Mouse (Mus musculus) midbrain, embryonic 10.5 days (tissue): ENCODE measurements at regions not wholly inside any gene's neighbourhood (a gene's known extent, or its start where the extent isn't known, plus 50 kb on each side); places are given as distances from the start of the nearest gene placed in this dataset.

Source experiments
- DNase-seq: peaks from one replicate; pipeline ENCODE4 v3.0.0-alpha.2; 2017; ENCODE audit warnings: low spot score
- H3K27ac ChIP-seq: fragments of 300-500 bp; sonication (generic); replicated peaks from 2 replicates; pipeline ENCODE4 v1.5.1; 2016; ENCODE audit warnings: mild to moderate bottlenecking
- H3K27me3 ChIP-seq: fragments of 300-500 bp; sonication (generic); 2 replicates; pipeline ENCODE4 v1.6.1; 2016; ENCODE audit warnings: low read depth, mild to moderate bottlenecking; ENCODE audit not compliant: poor library complexity, severe bottlenecking
- H3K36me3 ChIP-seq: fragments of 300-500 bp; sonication (generic); 2 replicates; pipeline ENCODE4 v1.6.1; 2016; ENCODE audit warnings: mild to moderate bottlenecking, moderate library complexity
- H3K4me1 ChIP-seq: fragments of 300-500 bp; sonication (generic); 2 replicates; pipeline ENCODE4 v1.6.1; 2016
- H3K4me3 ChIP-seq: fragments of 300-500 bp; sonication (generic); 2 replicates; pipeline ENCODE4 v1.5.1; 2016; ENCODE audit warnings: mild to moderate bottlenecking, moderate library complexity
- H3K9me3 ChIP-seq: fragments of 300-500 bp; sonication (generic); replicated peaks from 2 replicates; pipeline ENCODE4 v1.6.1; 2016; ENCODE audit warnings: mild to moderate bottlenecking
- WGBS: fragments of 180-500 bp; shearing (Covaris S2); methylation state at CpG from one replicate; pipeline ENCODE4 v1.1.7; 2016; 5-methylcytosine and 5-hydroxymethylcytosine counted together

DNA sequence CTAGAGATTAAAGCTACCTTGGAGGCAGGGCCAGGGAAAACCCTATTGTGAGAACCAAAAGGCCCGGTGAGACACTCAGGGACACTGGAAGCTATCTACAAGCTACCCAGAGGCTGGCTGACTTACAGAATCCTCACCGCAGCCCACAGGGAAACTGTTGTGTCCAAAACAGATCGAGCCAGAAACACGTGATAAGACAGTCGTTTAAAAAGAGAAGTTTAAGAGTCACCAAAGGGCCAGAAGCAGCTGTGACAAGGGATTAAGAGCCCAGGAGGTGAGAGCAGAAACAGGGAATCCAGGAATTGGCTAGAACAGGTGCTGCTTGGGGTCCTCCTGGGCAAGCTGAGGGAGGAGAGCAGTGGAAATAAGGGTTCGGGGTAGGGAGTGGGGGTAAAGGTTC, 73.2 kb upstream of the Eif4g2 start:
- H3K27ac ChIP-seq, result no peak overlapping the region
- WGBS, result 54% methylated on average over 6 of the region's 6 CpGs

DNA sequence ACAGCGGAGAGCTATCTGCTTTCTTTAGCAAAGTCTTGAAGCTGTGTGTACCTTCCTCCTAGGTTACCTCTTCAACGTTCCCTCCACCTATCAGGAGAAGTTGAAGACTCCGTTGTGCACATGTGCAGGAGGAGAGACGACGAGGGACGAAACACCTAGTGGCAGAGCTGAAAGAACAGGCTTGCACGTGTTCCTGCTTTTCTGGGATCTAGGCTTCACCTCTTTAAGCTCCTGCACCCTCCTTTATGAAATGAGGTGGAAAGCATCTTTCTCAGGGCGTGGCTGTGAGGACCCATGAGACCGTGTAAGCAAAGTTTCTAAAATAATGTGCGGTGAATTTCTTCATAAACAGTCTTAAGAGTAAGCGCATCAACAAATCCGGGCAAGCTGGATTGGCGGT, 71.4 kb upstream of the Eif4g2 start:
- H3K36me3 ChIP-seq, result no peaks in the 10 kb centered on the region
- no peak overlapping the region for H3K4me3 ChIP-seq
- H3K27ac ChIP-seq, result no peak overlapping the region
- no peaks in the 10 kb centered on the region for H3K27me3 ChIP-seq
- H3K4me1 ChIP-seq, result peaks cover 18% of the 10 kb centered on the region
- DNase-seq, result no peak
- WGBS, result 90% methylated on average over 13 of the region's 13 CpGs
- no peaks in the 10 kb centered on the region for H3K9me3 ChIP-seq

More for the DNA sequence above, 73.2 kb upstream of the Eif4g2 start:
- DNase-seq, result no peak
- no peak overlapping the region for H3K4me3 ChIP-seq
- H3K36me3 ChIP-seq, result no peaks in the 10 kb centered on the region
- H3K9me3 ChIP-seq, result no peaks in the 10 kb centered on the region
- peaks cover 18% of the 10 kb centered on the region for H3K4me1 ChIP-seq
- no peaks in the 10 kb centered on the region for H3K27me3 ChIP-seq

DNA sequence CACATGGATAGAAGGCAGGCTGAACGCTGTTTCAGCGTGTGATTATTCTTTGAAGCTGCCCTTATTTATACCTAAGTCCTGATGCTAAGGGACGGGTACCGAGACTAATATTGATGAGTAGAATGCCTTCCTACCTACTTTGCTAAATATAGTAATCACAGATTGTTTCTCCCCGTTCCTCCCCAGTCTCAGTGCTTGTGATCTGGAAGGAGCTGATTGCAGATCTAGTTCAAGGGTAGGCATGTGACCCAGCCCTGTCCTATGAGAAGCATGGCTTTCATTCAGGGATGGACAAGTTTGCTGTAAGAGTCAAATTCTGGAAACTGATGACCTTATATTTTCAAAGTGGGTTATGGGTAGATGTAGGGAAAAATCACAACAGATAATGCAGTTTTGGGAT, 67.7 kb upstream of the Eif4g2 start:
- Histone ChIP-seq H3K4me1 (no peaks in the 10 kb centered on the region), H3K9me3 (no peaks in the 10 kb centered on the region), H3K27me3 (no peaks in the 10 kb centered on the region), H3K27ac (no peak overlapping the region), H3K36me3 (no peaks in the 10 kb centered on the region), H3K4me3 (no peak overlapping the region)
- WGBS, result 93% methylated on average over 5 of the region's 5 CpGs
- no peak for DNase-seq

DNA sequence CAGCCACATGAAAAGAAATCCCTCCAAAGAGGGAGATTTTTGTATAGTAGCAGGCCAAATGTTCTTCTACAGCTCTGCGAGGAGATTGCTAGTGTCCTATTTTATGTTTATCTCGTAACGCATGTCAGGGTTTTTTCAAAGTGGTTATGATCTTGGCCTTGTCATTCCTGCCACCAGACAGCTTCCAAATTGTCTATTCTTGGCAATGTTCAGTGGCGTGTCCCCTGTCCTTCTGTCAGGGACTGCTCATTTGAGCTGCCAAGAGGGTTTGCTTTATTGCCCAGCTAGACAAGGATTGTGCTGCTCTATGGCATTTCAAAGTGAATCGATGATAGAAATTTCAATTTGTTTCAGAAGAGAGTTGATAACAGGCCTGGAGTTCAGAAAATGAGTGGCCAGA, 67.3 kb upstream of the Eif4g2 start:
- H3K4me3 ChIP-seq, result no peak overlapping the region
- H3K9me3 ChIP-seq, result no peaks in the 10 kb centered on the region
- H3K36me3 ChIP-seq, result no peaks in the 10 kb centered on the region
- H3K27me3 ChIP-seq, result no peaks in the 10 kb centered on the region
- H3K27ac ChIP-seq, result no peak overlapping the region
- DNase-seq, result no peak
- 90% methylated on average over 5 of the region's 5 CpGs for WGBS
- H3K4me1 ChIP-seq, result no peaks in the 10 kb centered on the region

DNA sequence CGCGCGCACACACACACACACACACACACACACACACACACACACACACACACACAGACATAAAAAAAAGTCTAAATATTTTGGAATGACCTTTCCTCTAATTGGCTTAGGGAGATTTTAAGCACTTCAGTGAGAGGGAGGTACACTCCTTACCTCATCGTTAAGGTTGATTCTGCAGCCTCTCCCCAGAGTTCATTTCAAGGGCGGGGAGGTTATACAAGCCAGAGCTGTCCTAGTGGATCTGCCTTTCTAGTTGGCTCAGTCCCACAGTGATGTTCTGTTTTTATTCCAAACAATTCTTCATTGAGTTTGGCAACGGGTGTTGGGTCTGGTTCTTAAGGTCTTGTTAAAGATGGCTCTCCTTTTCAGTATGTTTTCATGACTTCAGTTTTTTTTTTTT, 64.8 kb upstream of the Eif4g2 start:
- Histone ChIP-seq H3K36me3 (no peaks in the 10 kb centered on the region), H3K4me1 (no peaks in the 10 kb centered on the region), H3K27ac (no peak overlapping the region), H3K27me3 (no peaks in the 10 kb centered on the region), H3K9me3 (no peaks in the 10 kb centered on the region), H3K4me3 (no peak overlapping the region)
- DNase-seq, result no peak
- WGBS, result 91% methylated on average over 6 of the region's 6 CpGs

DNA sequence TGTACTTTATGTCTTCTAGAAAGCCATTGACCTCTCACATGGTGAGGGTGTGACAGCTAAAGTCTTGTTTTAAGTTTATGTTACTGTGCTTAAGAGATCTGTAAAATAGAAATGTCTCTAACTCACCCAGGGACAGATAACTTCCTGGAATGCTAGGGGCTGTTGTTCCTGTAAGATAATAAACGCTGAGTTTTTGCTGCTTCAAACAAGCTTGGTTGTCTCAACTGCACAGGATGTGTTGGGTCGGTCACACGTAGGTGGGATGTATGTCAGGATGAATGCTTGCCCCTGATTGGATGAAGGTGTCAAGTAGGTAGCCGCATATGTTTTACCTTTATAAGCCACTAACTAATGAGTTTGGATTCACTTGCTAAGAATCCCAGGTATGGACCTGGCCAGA, 63.8 kb upstream of the Eif4g2 start:
- Histone ChIP-seq H3K27me3 (no peaks in the 10 kb centered on the region), H3K4me1 (no peaks in the 10 kb centered on the region), H3K4me3 (no peak overlapping the region), H3K9me3 (no peaks in the 10 kb centered on the region), H3K27ac (no peak overlapping the region), H3K36me3 (no peaks in the 10 kb centered on the region)
- 88% methylated on average over 4 of the region's 4 CpGs for WGBS
- no peak for DNase-seq

DNA sequence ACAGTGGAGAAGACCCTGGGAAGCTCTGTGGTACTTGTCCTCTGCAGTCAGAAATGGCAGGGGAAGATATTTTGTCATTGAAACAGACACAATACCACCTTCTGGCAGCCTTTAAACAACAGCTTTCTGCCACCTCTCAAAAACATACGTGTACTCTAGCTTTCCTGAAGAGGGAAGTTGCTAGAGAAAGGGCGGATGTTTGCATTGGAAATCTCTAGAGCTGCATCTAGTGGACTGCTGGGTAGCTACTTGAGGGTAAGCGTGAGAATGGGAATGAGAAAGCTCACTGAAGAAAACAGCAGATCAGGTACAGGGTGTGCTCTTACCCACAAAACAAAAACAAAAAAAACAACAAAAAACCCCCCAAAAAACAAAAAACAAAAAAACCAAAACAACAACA, 61.4 kb upstream of the Eif4g2 start:
- no peaks in the 10 kb centered on the region for H3K36me3 ChIP-seq
- H3K9me3 ChIP-seq, result no peaks in the 10 kb centered on the region
- no peak for DNase-seq
- 76% methylated on average over 3 of the region's 3 CpGs for WGBS
- no peak overlapping the region for H3K27ac ChIP-seq
- no peak overlapping the region for H3K4me3 ChIP-seq
- H3K4me1 ChIP-seq, result no peaks in the 10 kb centered on the region
- H3K27me3 ChIP-seq, result no peaks in the 10 kb centered on the region

DNA sequence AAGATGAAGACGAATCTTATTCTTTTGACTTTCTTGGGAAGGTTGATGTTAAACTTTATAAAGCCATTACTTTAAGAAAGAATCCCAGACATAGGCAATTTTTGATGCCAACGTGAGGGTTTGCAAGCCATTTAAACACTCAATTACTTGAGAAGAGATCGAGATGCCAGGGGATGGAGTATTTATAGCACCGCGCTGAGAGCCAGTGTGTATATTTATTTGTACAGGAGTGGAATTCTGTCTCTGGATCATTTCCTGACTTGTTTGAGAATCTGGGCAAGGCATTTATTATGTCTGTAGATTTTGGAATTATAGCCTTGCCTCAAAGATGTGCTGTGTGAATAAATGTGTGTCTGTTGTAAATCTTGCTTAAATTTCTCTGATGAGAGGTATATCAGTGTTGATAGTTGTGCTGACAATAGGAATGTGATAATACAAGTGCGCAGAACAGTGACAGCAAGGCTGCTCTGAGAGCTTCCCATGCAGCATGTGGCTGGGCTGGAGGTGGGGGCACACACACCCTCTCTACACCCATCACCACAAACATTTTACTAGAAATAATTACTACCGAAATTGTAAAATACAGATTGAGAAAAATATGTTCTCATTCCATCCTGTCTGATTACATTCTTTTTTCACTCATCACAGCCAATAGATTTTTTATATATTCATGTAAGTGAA, 58.6 kb upstream of the Eif4g2 start:
- no peaks in the 10 kb centered on the region for H3K9me3 ChIP-seq
- WGBS, result 85% methylated on average over 7 of the region's 7 CpGs
- no peaks in the 10 kb centered on the region for H3K27me3 ChIP-seq
- H3K27ac ChIP-seq, result no peak overlapping the region
- DNase-seq, result no peak
- H3K4me1 ChIP-seq, result no peaks in the 10 kb centered on the region
- no peaks in the 10 kb centered on the region for H3K36me3 ChIP-seq
- no peak overlapping the region for H3K4me3 ChIP-seq

DNA sequence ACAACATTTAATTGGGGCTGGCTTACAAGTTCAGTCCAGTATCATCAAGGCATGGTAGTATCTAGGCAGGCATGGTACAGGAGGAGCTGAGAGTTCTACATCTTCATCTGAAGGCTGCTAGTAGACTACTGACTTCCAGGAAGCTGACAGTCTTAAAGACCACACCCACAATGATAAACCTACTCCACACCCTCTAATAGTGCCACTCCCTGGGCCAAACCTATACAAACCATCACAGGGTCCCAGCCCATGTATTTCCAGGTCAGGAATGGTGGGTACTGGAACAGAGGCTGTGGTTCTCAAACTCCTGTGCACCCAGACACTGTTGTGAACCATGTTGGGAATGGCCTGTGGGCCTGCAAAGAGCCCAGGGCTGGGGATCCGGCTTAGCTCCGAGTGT, 55.2 kb upstream of the Eif4g2 start:
- WGBS, result 94% methylated on average over 2 of the region's 2 CpGs
- H3K9me3 ChIP-seq, result no peaks in the 10 kb centered on the region

DNA sequence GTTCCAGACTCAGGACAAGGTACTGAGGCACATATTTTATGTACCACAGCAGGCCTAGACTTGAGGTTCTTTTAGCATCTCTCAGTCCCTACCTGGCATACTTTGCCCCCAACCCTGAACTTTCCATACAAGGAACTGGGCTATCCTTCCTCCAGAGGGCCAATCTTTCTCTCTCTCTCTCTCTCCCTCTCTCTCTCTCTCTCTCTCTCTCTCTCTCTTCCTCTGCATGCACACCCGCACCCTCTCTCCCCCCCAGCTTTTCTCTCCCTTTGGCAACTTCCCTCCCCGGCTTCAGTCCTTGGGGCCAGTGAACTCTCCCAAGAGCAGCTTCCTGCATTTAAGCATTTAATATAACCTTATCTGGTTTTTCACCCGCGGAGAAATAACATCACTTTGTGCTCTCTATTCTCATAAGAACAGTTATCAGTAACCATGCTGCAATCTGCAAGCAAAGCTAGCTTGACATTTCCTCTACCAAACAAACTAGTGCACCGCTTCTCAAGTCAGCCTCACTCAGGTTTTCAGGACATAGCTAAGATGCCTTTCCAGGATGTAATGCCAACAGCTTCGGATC, 53.3 kb upstream of the Eif4g2 start:
- no peaks in the 10 kb centered on the region for H3K36me3 ChIP-seq
- 84% methylated on average over 6 of the region's 6 CpGs for WGBS
- no peak overlapping the region for H3K27ac ChIP-seq
- H3K4me1 ChIP-seq, result no peaks in the 10 kb centered on the region
- no peak for DNase-seq
- H3K4me3 ChIP-seq, result no peak overlapping the region
- H3K27me3 ChIP-seq, result no peaks in the 10 kb centered on the region
- no peaks in the 10 kb centered on the region for H3K9me3 ChIP-seq

More for the DNA sequence above, 55.2 kb upstream of the Eif4g2 start:
- Histone ChIP-seq H3K4me1 (no peaks in the 10 kb centered on the region), H3K4me3 (no peak overlapping the region), H3K36me3 (no peaks in the 10 kb centered on the region), H3K27ac (no peak overlapping the region), H3K27me3 (no peaks in the 10 kb centered on the region)
- no peak for DNase-seq

DNA sequence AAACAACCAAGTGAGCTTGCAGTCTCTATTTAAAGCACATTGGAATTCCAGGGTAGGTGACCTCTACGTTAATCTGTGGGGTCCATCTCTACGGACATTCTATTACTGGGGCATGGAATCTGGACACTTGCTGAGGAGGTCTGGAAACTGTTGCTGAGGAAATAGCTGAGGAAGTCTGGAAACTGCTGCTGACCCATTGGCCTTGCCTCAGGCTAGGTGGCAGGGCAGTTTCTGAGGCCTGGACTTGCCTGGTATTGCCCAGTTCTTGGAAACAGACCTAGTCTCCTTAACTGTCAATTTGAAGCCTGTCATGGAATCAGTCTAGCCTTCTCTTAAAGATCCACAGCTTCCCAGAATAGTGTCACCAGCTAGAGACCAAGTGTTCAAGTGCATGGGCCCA, 51.7 kb upstream of the Eif4g2 start:
- no peak overlapping the region for H3K4me3 ChIP-seq
- no peaks in the 10 kb centered on the region for H3K27me3 ChIP-seq
- no peaks in the 10 kb centered on the region for H3K36me3 ChIP-seq
- H3K27ac ChIP-seq, result no peak overlapping the region
- no peaks in the 10 kb centered on the region for H3K9me3 ChIP-seq
- no peak for DNase-seq
- WGBS, result 87% methylated on average over 2 of the region's 2 CpGs
- no peaks in the 10 kb centered on the region for H3K4me1 ChIP-seq
